Mouse (Mus musculus) c-Kit-positive CD71-positive TER-119-positive erythroid progenitor cells, embryonic 14.5 days (primary cell): ENCODE data around the gene Pcsk1n.
"Not testable (repeated sequence)": the region's sequence is repeated elsewhere in the genome, so short reads cannot be mapped to it uniquely, and the experiment has no call there.

ENCODE experiments used
- DNase-seq: peaks from one replicate; pipeline ENCODE4 v3.0.0-alpha.2; 2013; ENCODE audit warnings: low spot score

Pcsk1n gene

GRCm38 (mm10) chrX:7919601-7920383 is at the start of gene Pcsk1n:
Pcsk1n (plus strand) TSS chrX:7919822.
- DNase-seq = no peak

DNA sequence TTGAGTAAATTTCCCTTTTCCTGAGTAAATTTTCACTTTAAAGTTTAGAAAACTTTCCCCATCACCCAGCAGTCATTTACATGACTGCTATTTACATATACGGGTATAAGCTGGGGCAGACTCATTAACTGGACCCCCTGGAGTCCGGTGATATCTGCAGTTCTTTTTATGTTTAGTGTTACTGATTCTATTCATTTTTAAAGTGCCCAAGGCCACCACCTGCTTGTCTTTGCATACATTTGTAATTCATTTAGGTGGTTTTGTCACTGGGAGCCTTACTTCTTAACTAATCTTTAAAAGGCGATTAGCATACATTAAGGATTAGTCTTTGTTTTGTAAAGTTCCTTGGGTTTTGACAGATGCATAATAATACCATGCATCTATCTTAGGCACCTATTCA is 49.8 kb upstream of the Pcsk1n start:
- no peak for DNase-seq

GRCm38 (mm10) chrX:7878007-7878419 is 41.6 kb upstream of the Pcsk1n start, which contains the start of gene Pim2:
Pim2 (plus strand) TSS chrX:7878262.
- peak; percentile 73 for DNase-seq

GRCm38 (mm10) chrX:7878495-7878894 is 41.1 kb upstream of the Pcsk1n start:
- DNase-seq = no peak

DNA sequence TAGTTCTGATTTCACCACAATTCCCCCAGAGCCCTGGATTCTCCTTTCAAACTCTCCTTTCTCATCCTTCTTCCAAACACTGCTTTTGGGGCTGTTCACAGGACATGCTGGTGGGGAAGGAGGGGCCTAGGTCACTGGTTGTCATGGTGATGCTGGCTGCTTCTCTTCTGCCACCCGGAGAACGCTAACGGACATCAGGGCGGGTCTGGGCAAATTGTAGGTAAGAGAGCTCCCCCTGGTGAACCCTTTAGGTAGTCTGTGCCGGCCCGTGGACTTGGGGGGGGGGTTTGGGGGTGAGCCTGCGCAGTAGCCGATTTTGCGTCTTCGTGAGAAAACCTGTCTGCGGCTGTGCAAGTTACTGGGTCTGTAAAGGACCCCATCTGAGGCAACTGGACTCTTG is 39.8 kb upstream of the Pcsk1n start:
- DNase-seq = peak; percentile 42

DNA sequence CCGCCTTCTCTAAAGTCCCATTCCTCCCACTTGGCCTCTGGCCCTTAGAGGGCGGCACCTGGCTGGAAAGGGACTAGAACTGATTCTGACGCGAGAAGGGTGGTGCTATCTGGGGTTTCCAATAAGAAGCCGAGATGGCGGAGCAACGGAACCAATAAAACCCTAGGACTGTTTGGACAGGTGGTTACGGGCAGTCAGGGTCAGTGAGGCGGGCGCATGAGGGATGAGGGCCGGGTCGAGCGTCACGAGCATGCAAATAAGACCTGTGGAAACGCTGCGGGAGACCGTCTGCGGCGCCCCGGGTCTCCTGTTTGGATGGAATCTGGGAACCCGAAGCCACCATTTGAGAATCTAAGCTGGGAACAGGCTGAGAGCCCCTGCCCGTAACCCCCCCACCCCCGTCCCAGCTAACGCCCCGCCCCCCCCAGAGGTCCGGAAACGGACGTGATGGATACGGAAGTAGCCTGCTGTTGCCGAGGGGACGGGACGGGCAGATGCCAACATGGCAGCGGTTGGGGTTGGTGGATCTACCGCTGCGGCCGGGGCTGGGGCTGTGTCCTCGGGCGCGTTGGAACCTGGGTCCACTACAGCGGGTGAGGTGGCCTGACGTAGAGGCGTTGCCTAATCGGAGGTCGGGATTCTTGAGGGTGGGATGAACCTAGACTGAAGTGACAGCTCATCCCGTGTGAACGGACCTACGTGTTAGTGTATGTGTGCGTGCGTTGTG is 35.6 kb upstream of the Pcsk1n start, which contains the start of gene Slc35a2:
Gene Slc35a2 (plus strand): TSS at position 188 of the 727 bp plus-strand sequence.
- peak; percentile 73 for DNase-seq

GRCm38 (mm10) chrX:7898211-7898610 is 21.4 kb upstream of the Pcsk1n start:
- no peak for DNase-seq

DNA sequence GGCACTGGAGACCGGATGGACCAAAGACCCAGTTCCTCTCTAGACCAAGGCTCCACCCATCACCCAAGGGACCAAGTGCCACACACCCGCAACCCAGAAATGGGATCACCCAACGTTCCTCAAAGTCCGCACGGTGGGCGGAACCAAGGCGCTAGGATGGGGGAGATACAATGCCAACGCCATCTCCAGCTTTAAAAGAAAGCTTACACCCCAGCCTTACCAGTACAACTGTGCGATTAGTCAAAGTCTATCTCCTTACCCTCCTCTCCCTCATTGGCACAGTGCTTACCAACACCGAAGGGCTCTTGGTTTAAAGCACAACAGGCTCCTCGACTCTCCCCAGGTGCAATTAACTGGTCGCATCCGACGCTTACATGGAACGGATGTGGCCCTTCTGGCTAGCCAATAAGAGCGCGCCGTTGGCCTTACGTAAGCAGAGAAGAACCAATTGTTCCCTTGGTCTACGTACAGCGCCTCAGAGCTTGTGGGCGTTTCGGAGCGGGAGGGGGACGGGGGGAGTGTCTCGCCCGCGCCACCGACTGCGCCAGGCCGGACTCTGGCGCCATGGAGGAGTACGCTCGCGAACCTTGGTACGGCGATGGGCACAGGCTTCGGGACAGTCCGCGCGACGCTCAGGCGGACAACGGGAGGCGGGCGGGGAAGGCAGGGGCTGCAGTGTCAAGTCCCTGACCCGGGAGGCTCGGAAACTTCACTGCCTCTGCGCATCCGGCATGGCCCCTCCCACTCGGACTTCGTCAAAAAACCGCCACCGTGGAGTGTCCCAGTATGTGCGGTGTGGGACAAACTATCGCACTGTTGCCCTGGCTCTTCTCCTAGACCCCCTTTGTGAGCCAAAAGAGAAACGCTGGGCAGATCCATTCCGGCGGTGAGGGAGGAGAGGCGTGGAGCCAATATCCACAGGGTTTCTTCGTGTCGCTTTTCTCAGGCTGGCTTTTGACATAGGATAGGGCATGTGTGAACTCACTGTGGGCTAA is 20.4 kb upstream of the Pcsk1n start, which contains the start of the genes Pqbp1 and Timm17b:
Gene Pqbp1 (minus strand): TSS at position 390 of the 995 bp plus-strand sequence.
Gene Timm17b (plus strand): TSS at position 478 of the 995 bp plus-strand sequence.
- DNase-seq = peak; percentile 87

DNA sequence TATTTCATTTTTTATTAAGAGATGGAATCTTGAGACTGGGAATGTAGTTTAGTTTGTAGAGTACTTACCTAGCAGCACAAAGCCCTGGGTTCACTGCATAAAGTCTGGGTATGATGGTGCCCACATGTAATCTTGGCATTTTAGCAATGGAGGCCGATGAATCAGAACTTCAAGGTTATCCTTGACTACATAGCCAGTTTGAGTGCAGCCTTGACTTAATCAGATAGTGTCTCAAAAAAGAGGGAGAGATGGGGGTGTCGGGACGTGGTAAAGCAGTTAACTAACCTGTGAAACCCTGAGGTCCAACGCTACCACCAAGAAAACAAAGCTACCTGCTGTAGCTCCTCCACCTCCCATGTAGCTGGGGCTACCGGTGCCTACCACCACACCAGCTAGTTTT is 15.2 kb upstream of the Pcsk1n start:
- DNase-seq = no peak

- DNase-seq = no peak
These were observed 11.9 kb upstream of the Pcsk1n start, which contains the start of gene Gm10491 for GRCm38 (mm10) chrX:7907735-7908134. Gm10491 (minus strand) TSS chrX:7907835.

GRCm38 (mm10) chrX:7909242-7909641 is 10.4 kb upstream of the Pcsk1n start, which contains the start of gene Gm10490:
Gm10490 (plus strand) TSS chrX:7909542.
- DNase-seq = not testable (repeated sequence)

DNA sequence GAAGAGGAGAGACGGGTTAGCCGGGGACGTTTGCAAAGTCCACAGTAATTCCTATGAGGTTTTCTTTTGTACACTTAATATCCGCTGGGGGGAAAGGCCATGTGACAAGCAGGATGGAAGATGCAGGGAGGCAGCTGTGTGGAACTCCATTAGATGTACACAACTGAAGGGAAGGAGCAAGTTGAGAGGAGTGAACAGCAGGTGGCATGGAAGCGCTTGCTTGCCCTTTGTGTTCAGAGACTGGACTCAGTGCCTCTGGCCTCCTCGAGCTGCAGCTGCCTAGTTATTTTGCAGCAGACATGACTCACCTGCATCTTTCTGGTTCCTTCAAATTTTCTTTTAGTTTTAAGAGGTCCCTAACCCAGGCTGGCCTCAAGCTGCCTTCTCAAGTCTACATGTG is 9.1 kb upstream of the Pcsk1n start:
- no peak for DNase-seq

- DNase-seq = not testable (repeated sequence)
These were observed 4.0 kb upstream of the Pcsk1n start for GRCm38 (mm10) chrX:7915669-7916068.

GRCm38 (mm10) chrX:7917960-7918359 is 1.7 kb upstream of the Pcsk1n start:
- not testable (repeated sequence) for DNase-seq

DNA sequence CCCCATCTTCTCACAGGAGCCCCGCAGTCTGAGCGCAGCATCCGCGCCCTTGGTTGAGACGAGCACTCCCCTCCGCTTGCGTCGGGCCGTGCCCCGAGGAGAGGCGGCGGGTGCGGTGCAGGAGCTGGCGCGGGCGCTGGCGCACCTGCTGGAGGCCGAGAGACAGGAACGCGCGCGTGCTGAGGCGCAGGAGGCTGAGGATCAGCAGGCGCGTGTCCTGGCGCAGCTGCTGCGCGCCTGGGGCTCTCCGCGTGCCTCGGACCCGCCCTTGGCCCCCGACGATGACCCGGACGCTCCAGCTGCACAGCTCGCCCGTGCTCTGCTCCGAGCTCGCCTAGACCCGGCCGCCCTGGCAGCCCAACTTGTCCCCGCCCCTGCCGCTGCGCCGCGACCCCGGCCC is 2.4 kb downstream of the Pcsk1n start:
- no peak for DNase-seq

DNA sequence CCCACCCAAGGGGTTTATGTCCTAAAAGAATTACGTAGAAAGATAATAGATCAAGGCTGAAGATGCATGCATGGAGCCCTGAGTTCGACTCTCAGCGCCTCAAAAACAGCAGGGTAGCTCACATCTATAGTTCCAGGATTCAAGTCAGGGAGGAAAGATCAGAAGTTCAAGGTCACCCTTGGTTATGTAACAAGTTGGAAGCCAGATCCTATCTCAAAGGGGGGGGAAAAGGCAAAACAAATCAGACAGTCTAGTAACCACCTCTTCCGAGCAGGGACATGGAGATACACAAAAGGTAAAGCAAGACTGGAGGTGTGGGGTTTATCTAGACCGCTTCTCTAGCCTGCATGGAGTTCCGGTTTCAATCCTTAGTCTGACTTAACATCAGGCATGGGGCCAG is 6.6 kb downstream of the Pcsk1n start:
- no peak for DNase-seq

DNA sequence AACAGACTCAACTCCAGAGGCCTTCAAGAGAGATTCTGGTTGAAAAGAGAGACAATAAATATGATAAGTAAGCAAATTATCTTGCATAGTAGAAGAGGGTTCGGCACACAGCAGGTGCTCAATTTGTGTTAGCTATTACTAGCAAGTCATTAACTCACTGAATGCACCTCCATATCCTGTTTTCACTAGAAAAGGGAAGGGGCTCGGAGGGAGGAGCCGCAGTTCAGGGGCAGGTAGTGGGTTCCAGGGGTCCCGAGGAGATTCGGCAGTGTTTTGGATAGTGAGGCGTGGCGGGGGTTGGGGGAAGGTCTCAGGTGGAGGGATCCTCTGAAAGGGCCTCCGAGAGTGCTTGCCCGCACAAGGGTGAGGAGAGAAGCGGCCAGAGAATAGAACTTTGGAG is 7.5 kb downstream of the Pcsk1n start:
- no peak for DNase-seq

DNA sequence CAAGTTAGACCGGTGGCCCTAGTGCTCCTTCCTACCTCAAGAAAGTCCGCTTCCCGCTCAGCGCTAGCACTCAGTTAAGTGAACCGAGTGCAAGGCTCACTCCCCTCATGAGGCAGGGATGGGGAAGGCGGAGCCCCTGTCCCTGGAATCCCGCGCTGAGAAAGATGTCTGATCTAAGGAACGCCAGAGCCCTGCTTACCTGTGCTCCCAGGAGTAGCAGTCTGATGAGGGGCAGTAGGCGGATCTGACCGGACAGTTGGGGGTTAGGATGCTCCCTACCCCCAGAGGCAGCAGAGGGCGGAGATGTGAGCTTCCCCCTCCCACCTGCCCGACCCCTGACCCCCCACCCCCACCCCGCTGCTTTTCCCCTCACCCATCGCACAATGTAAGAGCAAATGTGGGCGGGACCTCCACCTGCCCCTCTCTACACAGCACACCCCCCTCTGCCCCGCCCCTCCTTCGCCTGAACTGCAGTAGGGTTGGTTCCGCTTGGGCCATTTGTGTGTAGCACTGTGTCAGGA is 8.7 kb downstream of the Pcsk1n start, which contains the start of gene Eras:
Gene Eras (minus strand): TSS at position 338 of the 521 bp plus-strand sequence.
- DNase-seq = no peak

DNA sequence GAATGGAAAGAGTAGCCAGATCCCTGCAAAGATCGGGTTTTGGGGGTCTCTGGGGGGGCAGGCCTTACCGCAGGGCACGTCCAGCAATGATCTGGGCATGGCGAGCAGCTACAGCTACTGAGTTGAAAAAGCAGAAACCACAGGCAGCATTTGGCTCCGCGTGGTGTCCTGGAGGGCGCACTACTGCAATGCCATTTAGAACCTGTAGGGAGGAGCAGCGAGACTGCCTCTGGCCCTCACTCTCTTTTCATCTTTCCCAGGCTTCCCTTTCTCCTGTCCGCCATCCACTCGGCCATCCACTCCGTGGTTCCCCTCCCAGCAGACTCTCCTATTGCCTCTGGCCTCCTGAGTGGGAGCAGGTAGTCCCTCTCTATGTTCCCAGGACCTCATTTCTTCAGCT is 17.3 kb downstream of the Pcsk1n start:
- no peak for DNase-seq

- no peak for DNase-seq
These were observed 18.0 kb downstream of the Pcsk1n start for GRCm38 (mm10) chrX:7937667-7938066.

GRCm38 (mm10) chrX:7945618-7946017 is 26.0 kb downstream of the Pcsk1n start:
- DNase-seq = no peak
